Mouse (Mus musculus): Measurements from ENCODE around the gene Ercc1. TPM values are rescaled to one million over a fixed set of nuclear protein-coding genes. Genes with fewer than 3 reads are reported as not detected.

Ercc1 gene
- total and polyA plus RNA-seq, 2 experiments: 6.5 to 9.4 TPM

DNA sequence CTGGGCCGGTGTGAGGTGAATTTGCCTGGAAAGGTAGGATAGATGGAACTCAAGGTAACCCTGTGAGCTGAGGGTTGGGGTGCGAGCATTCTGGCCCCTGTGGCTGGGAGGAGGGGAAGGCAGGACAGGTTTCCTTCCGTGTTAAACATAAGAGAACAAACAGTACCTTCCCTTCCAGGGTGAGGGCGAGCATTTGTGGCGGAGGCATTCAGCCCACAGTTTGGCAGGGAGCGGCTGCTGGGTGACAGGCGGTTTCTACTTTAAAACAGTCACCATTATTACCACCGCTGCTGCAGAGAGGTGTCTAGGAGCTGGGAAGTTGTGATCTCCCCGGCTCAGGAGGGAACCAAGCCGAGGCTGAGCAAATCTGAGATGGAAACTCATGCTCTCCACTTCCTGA lies 7.5 kb upstream of the Ercc1 start:
- Histone ChIP-seq H3K79me2 (ENCODE audit: control insufficient read depth, insufficient read depth, low read length) (no peaks in the 10 kb centered on the region), H3K27ac (replicated peaks; ENCODE audit: insufficient read depth, low read depth, low read length) (no peak overlapping the region), H3K27me3 (ENCODE audit: control insufficient read depth, insufficient read depth, low read length) (0 out of 2 replicates have a peak, but pooled peaks cover 2% of the 10 kb centered on the region), H3K9ac (ENCODE audit: low read depth, low read length) (no peak overlapping the region), H3K4me3 (ENCODE audit: insufficient read depth, low read depth, low read length) (no peak overlapping the region), H3K36me3 (ENCODE audit: control insufficient read depth, insufficient read depth, low read length) (no peaks in the 10 kb centered on the region), H3K4me1 (ENCODE audit: control insufficient read depth, insufficient read depth, low read length) (peaks cover 1% of the 10 kb centered on the region; the same call in 1 of the 2 replicates)
- WGBS: 78% methylated on average over 10 of the region's 10 CpGs
- no peak for DNase-seq (ENCODE audit: extremely low read depth, low read depth, low spot score)
- TF ChIP-seq CTCF (IDR thresholded peaks at IDR 0.05; ENCODE audit: low read depth, low read length) (no peak), POLR2A (IDR thresholded peaks at IDR 0.05; ENCODE audit: extremely low read depth, insufficient read depth, low read length) (no peak)

DNA sequence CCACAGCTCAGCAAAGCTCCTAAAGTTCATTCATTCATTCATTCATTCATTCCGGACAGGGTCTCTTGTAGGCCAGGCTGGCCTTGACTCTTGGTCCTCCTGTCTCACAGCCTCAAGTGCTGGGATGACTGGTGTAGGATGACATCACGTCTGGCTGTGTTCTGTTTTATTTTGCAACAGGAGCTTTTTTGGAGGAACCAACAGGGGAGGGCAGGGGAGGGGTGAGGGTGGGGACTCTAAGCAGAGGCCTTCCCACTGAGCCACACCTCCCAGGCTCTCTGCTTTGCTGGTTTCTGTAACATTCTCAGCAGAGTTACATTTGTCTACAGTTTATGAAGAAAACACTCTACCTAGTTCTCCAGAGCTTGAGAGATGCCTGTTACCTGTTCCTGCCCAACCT lies 6.5 kb upstream of the Ercc1 start:
- no peaks in the 10 kb centered on the region for H3K36me3 ChIP-seq (ENCODE audit: control insufficient read depth, insufficient read depth, low read length)
- peaks cover 1% of the 10 kb centered on the region; the same call in 1 of the 2 replicates for H3K4me1 ChIP-seq (ENCODE audit: control insufficient read depth, insufficient read depth, low read length)
- H3K27ac ChIP-seq (replicated peaks; ENCODE audit: insufficient read depth, low read depth, low read length): no peak overlapping the region
- no peak overlapping the region for H3K9ac ChIP-seq (ENCODE audit: low read depth, low read length)
- WGBS: 52% methylated on average over 2 of the region's 2 CpGs
- TF ChIP-seq POLR2A (IDR thresholded peaks at IDR 0.05; ENCODE audit: extremely low read depth, insufficient read depth, low read length) (no peak), CTCF (IDR thresholded peaks at IDR 0.05; ENCODE audit: low read depth, low read length) (no peak)
- no peaks in the 10 kb centered on the region for H3K79me2 ChIP-seq (ENCODE audit: control insufficient read depth, insufficient read depth, low read length)
- H3K27me3 ChIP-seq (ENCODE audit: control insufficient read depth, insufficient read depth, low read length): 0 out of 2 replicates have a peak, but pooled peaks cover 2% of the 10 kb centered on the region
- peak; percentile 42 for DNase-seq (ENCODE audit: extremely low read depth, low read depth, low spot score)
- H3K4me3 ChIP-seq (ENCODE audit: insufficient read depth, low read depth, low read length): no peak overlapping the region

DNA sequence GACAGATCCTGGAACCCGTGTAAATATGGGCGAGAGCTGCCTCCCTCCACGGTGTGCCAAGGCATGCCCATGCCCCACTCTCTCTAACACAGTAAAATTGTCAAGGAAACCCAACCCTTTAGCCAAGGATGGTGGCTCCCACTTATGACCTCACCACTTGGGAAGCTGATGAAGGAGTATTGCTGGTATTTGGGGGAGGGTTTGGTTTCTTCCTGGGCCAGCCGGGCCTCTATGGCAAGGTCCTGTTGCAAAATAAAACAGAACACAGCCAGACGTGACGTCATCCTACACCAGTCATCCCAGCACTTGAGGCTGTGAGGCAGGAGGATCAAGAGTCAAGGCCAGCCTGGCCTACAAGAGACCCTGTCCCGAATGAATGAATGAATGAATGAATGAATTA lies 6.0 kb upstream of the Ercc1 start:
- Histone ChIP-seq H3K27me3 (ENCODE audit: control insufficient read depth, insufficient read depth, low read length) (0 out of 2 replicates have a peak, but pooled peaks cover 2% of the 10 kb centered on the region), H3K36me3 (ENCODE audit: control insufficient read depth, insufficient read depth, low read length) (no peaks in the 10 kb centered on the region), H3K4me1 (ENCODE audit: control insufficient read depth, insufficient read depth, low read length) (peaks cover 1% of the 10 kb centered on the region; the same call in 1 of the 2 replicates), H3K4me3 (ENCODE audit: insufficient read depth, low read depth, low read length) (no peak overlapping the region), H3K9ac (ENCODE audit: low read depth, low read length) (no peak overlapping the region), H3K79me2 (ENCODE audit: control insufficient read depth, insufficient read depth, low read length) (no peaks in the 10 kb centered on the region), H3K27ac (replicated peaks; ENCODE audit: insufficient read depth, low read depth, low read length) (no peak overlapping the region)
- TF ChIP-seq CTCF (IDR thresholded peaks at IDR 0.05; ENCODE audit: low read depth, low read length): no peak
- no peak for TF ChIP-seq POLR2A (IDR thresholded peaks at IDR 0.05; ENCODE audit: extremely low read depth, insufficient read depth, low read length)
- DNase-seq (ENCODE audit: extremely low read depth, low read depth, low spot score): no peak
- 73% methylated on average over 7 of the region's 7 CpGs for WGBS

DNA sequence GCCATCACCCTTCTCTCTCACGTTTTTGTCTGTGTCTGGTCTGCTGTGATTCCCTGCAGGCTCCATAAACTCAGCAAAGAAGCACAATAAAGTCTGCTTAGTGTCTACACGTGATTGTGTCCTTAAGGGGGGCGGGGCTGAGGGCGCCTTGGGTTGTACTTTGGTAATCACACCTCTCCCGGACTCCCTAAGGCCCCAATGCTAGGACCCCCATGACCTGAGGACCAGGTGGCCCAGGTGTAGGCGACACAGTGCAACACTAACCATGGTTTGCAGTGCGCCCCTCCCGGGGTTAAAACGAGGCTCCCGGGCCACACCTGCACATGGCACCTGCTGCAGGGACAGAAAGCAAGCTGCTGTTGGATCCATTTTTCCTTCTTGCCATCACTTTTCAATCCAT lies 3.3 kb upstream of the Ercc1 start:
- WGBS: 20% methylated on average over 10 of the region's 10 CpGs
- no peaks in the 10 kb centered on the region for H3K79me2 ChIP-seq (ENCODE audit: control insufficient read depth, insufficient read depth, low read length)
- H3K4me1 ChIP-seq (ENCODE audit: control insufficient read depth, insufficient read depth, low read length): peaks cover 1% of the 10 kb centered on the region; the same call in 1 of the 2 replicates
- H3K27ac ChIP-seq (replicated peaks; ENCODE audit: insufficient read depth, low read depth, low read length): no peak overlapping the region
- no peak for DNase-seq (ENCODE audit: extremely low read depth, low read depth, low spot score)
- 0 out of 2 replicates have a peak, but pooled peaks cover 2% of the 10 kb centered on the region for H3K27me3 ChIP-seq (ENCODE audit: control insufficient read depth, insufficient read depth, low read length)
- no peak overlapping the region for H3K4me3 ChIP-seq (ENCODE audit: insufficient read depth, low read depth, low read length)
- H3K9ac ChIP-seq (ENCODE audit: low read depth, low read length): no peak overlapping the region
- TF ChIP-seq POLR2A (IDR thresholded peaks at IDR 0.05; ENCODE audit: extremely low read depth, insufficient read depth, low read length) (no peak), CTCF (IDR thresholded peaks at IDR 0.05; ENCODE audit: low read depth, low read length) (no peak)
- H3K36me3 ChIP-seq (ENCODE audit: control insufficient read depth, insufficient read depth, low read length): no peaks in the 10 kb centered on the region

DNA sequence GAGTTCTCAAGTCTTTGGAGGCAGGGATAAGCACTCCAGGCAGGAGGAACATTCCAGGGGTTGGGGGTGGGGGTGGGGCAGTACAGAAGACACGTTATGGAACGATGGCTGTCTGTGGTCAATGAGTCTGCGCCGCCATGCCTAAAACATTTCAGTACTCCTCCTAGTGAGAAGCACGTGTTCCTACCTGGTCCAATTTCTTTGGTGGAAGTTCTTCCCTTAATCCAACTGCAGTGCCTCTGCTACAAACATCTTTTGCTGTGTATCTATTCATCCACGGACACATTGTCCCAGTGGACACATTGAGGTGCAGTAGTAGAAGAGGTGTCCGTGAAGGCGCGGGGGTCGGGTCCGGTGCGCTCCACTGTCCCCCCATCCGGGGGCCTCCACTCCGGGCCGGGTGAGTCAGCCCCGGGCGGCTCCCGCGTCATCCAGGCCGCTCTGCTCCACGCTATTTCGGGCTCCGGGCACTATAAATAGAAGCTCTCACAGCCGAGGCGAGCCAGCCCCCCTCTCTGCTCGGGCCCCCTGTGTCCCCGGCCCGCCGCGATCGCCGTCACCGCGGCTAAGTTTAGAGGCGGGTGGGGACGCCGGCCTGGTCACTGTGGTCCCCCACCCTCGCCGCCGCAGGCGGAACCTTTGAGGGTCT lies 2.7 kb upstream of the Ercc1 start:
- H3K79me2 ChIP-seq (ENCODE audit: control insufficient read depth, insufficient read depth, low read length): no peaks in the 10 kb centered on the region
- no peak for DNase-seq (ENCODE audit: extremely low read depth, low read depth, low spot score)
- H3K27me3 ChIP-seq (ENCODE audit: control insufficient read depth, insufficient read depth, low read length): 0 out of 2 replicates have a peak, but pooled peaks cover 2% of the 10 kb centered on the region
- H3K9ac ChIP-seq (ENCODE audit: low read depth, low read length): no peak overlapping the region
- H3K27ac ChIP-seq (replicated peaks; ENCODE audit: insufficient read depth, low read depth, low read length): no peak overlapping the region
- no peak overlapping the region for H3K4me3 ChIP-seq (ENCODE audit: insufficient read depth, low read depth, low read length)
- 3% methylated on average over 41 of the region's 41 CpGs for WGBS
- H3K4me1 ChIP-seq (ENCODE audit: control insufficient read depth, insufficient read depth, low read length): peaks cover 1% of the 10 kb centered on the region; the same call in 1 of the 2 replicates
- no peaks in the 10 kb centered on the region for H3K36me3 ChIP-seq (ENCODE audit: control insufficient read depth, insufficient read depth, low read length)
- TF ChIP-seq CTCF (IDR thresholded peaks at IDR 0.05; ENCODE audit: low read depth, low read length): no peak

DNA sequence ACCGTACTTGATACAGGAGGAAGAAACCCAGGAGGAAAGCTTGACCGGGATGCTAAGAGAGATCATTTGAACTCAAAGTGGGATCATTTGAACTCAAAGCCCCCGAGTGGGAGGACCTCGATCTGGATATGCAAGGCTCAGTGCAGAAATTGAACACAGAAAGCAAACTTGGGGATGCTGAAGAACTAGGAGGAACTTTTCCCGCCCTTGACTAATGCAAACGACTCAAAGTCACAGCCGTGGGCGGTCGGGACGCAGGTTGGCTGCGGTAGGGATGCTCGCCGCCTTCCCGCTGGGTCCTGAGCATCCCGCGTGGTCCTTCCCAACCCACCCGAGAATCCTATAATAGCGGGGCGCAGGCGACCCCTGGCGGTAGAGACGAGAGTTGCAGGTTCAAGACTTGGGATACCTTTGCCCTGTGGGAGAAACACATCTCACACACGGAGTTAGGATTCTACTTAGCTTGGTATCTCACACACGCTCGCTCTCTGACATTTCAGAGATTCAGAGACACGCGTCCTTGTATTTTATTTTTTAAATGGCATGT lies 2.0 kb upstream of the Ercc1 start:
- under 1% methylated on average over 27 of the region's 27 CpGs for WGBS
- H3K27me3 ChIP-seq (ENCODE audit: control insufficient read depth, insufficient read depth, low read length): 0 out of 2 replicates have a peak, but pooled peaks cover 2% of the 10 kb centered on the region
- no peak overlapping the region for H3K9ac ChIP-seq (ENCODE audit: low read depth, low read length)
- H3K4me1 ChIP-seq (ENCODE audit: control insufficient read depth, insufficient read depth, low read length): peaks cover 1% of the 10 kb centered on the region; the same call in 1 of the 2 replicates
- TF ChIP-seq POLR2A (IDR thresholded peaks at IDR 0.05; ENCODE audit: extremely low read depth, insufficient read depth, low read length): no peak
- peak; percentile 96 for TF ChIP-seq CTCF (IDR thresholded peaks at IDR 0.05; ENCODE audit: low read depth, low read length)
- H3K4me3 ChIP-seq (ENCODE audit: insufficient read depth, low read depth, low read length): peak overlapping the region; percentile 42; the same call in 1 of the 2 replicates
- H3K36me3 ChIP-seq (ENCODE audit: control insufficient read depth, insufficient read depth, low read length): no peaks in the 10 kb centered on the region
- DNase-seq (ENCODE audit: extremely low read depth, low read depth, low spot score): peak; percentile 41
- no peaks in the 10 kb centered on the region for H3K79me2 ChIP-seq (ENCODE audit: control insufficient read depth, insufficient read depth, low read length)
- H3K27ac ChIP-seq (replicated peaks; ENCODE audit: insufficient read depth, low read depth, low read length): no peak overlapping the region
